Mouse (Mus musculus) testis, adult 2 months (tissue): Measurements from ENCODE around the gene Wdr62.

Experiments
- CTCF ChIP-seq: fragments of 200-500 bp; IDR thresholded peaks from 2 replicates; pipeline ENCODE4 v1.5.1; 2012; ENCODE audit warnings: low read depth, mild to moderate bottlenecking, inconsistent platforms, low read length, moderate library complexity; ENCODE audit not compliant: control insufficient read depth, insufficient read depth, insufficient replicate concordance
- POLR2A ChIP-seq: fragments of 200-500 bp; IDR thresholded peaks from 2 replicates; pipeline ENCODE4 v1.6.1; 2012; ENCODE audit warnings: low read depth, mild to moderate bottlenecking, inconsistent platforms, low read length, moderate library complexity; ENCODE audit not compliant: control insufficient read depth

GRCm38 (mm10) chr7:30306083-30306779 lies 26.0 kb upstream of the Wdr62 start:
- TF ChIP-seq POLR2A, result no peak
- no peak for TF ChIP-seq CTCF
